Mouse (Mus musculus) lung, postnatal 0 days (tissue): ENCODE results near the gene Btbd1. TPM values are rescaled to one million over a fixed set of nuclear protein-coding genes. Genes with fewer than 3 reads are reported as not detected.
"Not testable (repeated sequence)": the region's sequence is repeated elsewhere in the genome, so short reads cannot be mapped to it uniquely, and the experiment has no call there.

Source experiments
- ATAC-seq: fragments of 200-750 bp; cut with Nextera tagmentation; 2 replicates; pipeline ENCODE4 v1.8.0; 2017; ENCODE audit warnings: moderate library complexity
- DNase-seq: peaks from one replicate; pipeline ENCODE4 v3.0.0-alpha.2; 2016; ENCODE audit warnings: low spot score
- H3K27ac ChIP-seq: fragments of 300-500 bp; sonication (generic); 2 replicates; pipeline ENCODE4 v1.5.1; 2014; ENCODE audit warnings: antibody characterized with exemption, mild to moderate bottlenecking, low read length, mixed read lengths
- H3K27me3 ChIP-seq: fragments of 300-500 bp; sonication (generic); replicated peaks from 2 replicates; pipeline ENCODE4 v1.6.1; 2014; ENCODE audit warnings: low read length, mixed read lengths; ENCODE audit not compliant: insufficient read depth
- H3K36me3 ChIP-seq: fragments of 300-500 bp; sonication (generic); 2 replicates; pipeline ENCODE4 v1.6.1; 2014; ENCODE audit warnings: low read length, mixed read lengths; ENCODE audit not compliant: insufficient read depth
- H3K4me1 ChIP-seq: fragments of 300-500 bp; sonication (generic); 2 replicates; pipeline ENCODE4 v1.6.1; 2014; ENCODE audit warnings: antibody characterized with exemption, low read depth, low read length, mixed read lengths; ENCODE audit not compliant: insufficient read depth
- H3K4me2 ChIP-seq: fragments of 300-500 bp; sonication (generic); replicated peaks from 2 replicates; pipeline ENCODE4 v1.6.1; 2014; ENCODE audit warnings: low read depth, mild to moderate bottlenecking, low read length, moderate library complexity, mixed read lengths
- H3K4me3 ChIP-seq: fragments of 300-500 bp; sonication (generic); 2 replicates; pipeline ENCODE4 v1.5.1; 2014; ENCODE audit warnings: low read depth, low read length
- H3K9ac ChIP-seq: fragments of 300-500 bp; sonication (generic); replicated peaks from 2 replicates; pipeline ENCODE4 v1.6.1; 2014; ENCODE audit warnings: low read depth, mild to moderate bottlenecking
- H3K9me3 ChIP-seq: fragments of 300-500 bp; sonication (generic); 2 replicates; pipeline ENCODE4 v1.6.1; 2016; ENCODE audit warnings: low read length, mixed read lengths
- CTCF ChIP-seq: IDR thresholded peaks from 2 replicates; pipeline ENCODE4 v1.5.1; 2016; ENCODE audit warnings: antibody characterized with exemption, mild to moderate bottlenecking
- EP300 ChIP-seq: IDR thresholded peaks from 2 replicates; pipeline ENCODE4 v1.6.1; 2016; ENCODE audit warnings: antibody characterized with exemption, mild to moderate bottlenecking, control low read depth
- WGBS: fragments of 180-500 bp; shearing (Covaris S2); extraction: QIAGEN DNeasy Blood & Tissue Kit; methylation state at CpG from one replicate; pipeline ENCODE4 v1.1.7; 2014; 5-methylcytosine and 5-hydroxymethylcytosine counted together
- polyA plus RNA-seq: library from polyadenylated mRNA; unstranded; fragments of >200 nt; fragmentation: Nextera tagmentation; extraction: Ambion mirVana; gene quantifications from 2 replicates; pipeline ENCODE4 v1.2.1, GENCODE M21; 2015

The Btbd1 gene
- polyA plus RNA-seq, 1 experiment from 2014 or later: 51.8 TPM

GRCm38 (mm10) chr7:81841439-81841838 is 12.2 kb upstream of the Btbd1 start:
- no peak overlapping the region for H3K4me2 ChIP-seq
- ATAC-seq: no peak
- no peak overlapping the region for H3K4me3 ChIP-seq
- TF ChIP-seq CTCF (no peak), EP300 (no peak)
- DNase-seq: no peak
- no peak overlapping the region for H3K9ac ChIP-seq
- WGBS: 75% methylated on average over 6 of the region's 6 CpGs
- H3K36me3 ChIP-seq: no peaks in the 10 kb centered on the region
- no peak overlapping the region for H3K27ac ChIP-seq
- H3K9me3 ChIP-seq: no peaks in the 10 kb centered on the region
- no peaks in the 10 kb centered on the region for H3K27me3 ChIP-seq
- H3K4me1 ChIP-seq: no peaks in the 10 kb centered on the region

DNA sequence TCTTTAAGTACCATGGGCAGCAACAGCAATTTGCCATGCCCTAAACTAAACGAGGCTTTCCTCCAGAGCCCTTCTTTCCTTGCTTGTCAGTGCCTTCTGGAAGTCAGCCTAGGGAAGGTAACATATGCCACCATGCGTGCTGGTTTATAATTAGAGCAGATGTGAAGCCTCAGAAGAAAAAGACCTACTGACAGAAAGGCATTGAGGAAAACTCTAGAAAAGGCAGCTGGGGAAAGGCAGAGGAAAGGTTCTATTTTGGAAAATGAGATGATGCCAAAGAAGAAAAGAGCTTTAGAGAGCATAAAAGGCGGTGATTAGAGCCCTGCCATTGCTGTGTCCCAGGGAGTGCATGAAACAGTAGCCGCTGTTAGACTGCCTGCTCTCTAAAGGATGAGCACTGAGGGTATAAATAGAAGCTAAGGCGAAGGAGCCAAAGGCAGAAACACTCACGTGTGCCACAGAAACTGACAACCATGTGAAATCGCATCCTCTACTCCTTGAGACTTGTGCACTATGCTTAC is 11.5 kb upstream of the Btbd1 start:
- Histone ChIP-seq H3K27ac (no peak overlapping the region), H3K4me2 (no peak overlapping the region), H3K4me1 (no peaks in the 10 kb centered on the region), H3K9ac (no peak overlapping the region), H3K9me3 (no peaks in the 10 kb centered on the region), H3K36me3 (no peaks in the 10 kb centered on the region), H3K4me3 (no peak overlapping the region), H3K27me3 (no peaks in the 10 kb centered on the region)
- TF ChIP-seq CTCF: no peak
- no peak for TF ChIP-seq EP300
- WGBS: 65% methylated on average over 7 of the region's 7 CpGs
- DNase-seq (no peak), ATAC-seq (no peak)

GRCm38 (mm10) chr7:81839746-81840145 is 10.5 kb upstream of the Btbd1 start:
- WGBS: 53% methylated on average over 6 of the region's 6 CpGs
- Histone ChIP-seq H3K9ac (no peak overlapping the region), H3K4me2 (no peak overlapping the region), H3K27me3 (no peaks in the 10 kb centered on the region), H3K27ac (no peak overlapping the region), H3K36me3 (no peaks in the 10 kb centered on the region), H3K4me3 (no peak overlapping the region), H3K4me1 (no peaks in the 10 kb centered on the region), H3K9me3 (no peaks in the 10 kb centered on the region)
- no peak for DNase-seq
- TF ChIP-seq EP300 (no peak), CTCF (no peak)
- no peak for ATAC-seq

DNA sequence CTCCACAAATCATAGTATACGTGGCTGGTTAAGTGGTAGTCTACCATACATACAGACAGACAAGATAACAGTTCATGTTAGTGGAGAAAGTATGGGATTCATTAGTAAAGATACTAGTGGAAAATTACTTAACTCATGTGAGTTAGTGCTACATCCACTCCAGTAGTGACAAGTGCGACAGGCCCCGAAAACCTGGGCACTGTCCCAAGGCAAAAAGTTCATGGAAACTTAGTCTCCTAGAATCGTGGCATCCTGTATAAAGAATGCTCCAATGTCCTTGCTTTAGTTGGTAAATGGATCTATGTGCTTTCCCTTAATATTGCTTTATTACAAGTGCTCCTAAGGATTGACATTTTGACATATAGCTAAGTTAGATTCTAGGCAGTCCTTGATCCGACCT is 8.5 kb upstream of the Btbd1 start:
- not testable (repeated sequence) for H3K4me3 ChIP-seq, H3K27me3 ChIP-seq, H3K9ac ChIP-seq, H3K27ac ChIP-seq, DNase-seq, H3K36me3 ChIP-seq, H3K4me1 ChIP-seq, ATAC-seq, H3K9me3 ChIP-seq, H3K4me2 ChIP-seq
- 82% methylated on average over 5 of the region's 5 CpGs for WGBS

- H3K27ac ChIP-seq: no peak overlapping the region
- no peak for ATAC-seq
Measured at GRCm38 (mm10) chr7:81835430-81835829, 6.2 kb upstream of the Btbd1 start.

DNA sequence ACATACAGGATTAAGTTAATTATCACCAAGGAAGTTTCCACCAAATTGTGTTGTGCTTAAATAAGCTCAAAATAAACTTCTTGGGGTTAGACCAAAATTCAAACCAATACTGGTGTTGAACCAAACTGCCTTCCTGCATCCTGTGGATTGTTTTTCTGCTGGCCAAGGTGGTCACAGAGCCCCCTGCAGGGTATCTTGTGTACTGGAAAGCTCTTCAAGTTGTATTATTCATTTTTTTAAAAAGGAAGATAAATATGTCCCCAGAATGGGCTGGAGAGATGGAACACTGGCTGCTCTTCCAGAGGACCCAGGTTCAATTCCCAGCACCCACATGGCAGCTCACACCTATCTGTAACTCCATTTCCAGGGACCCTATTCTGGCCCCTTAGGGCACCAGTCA is 5.6 kb upstream of the Btbd1 start:
- no peaks in the 10 kb centered on the region for H3K36me3 ChIP-seq
- no peaks in the 10 kb centered on the region for H3K9me3 ChIP-seq
- H3K4me3 ChIP-seq: no peak overlapping the region
- H3K9ac ChIP-seq: no peak overlapping the region
- TF ChIP-seq EP300 (no peak), CTCF (peak; percentile 21; the same call in 1 of the 2 replicates)
- DNase-seq (no peak), ATAC-seq (no peak)
- H3K27me3 ChIP-seq: no peaks in the 10 kb centered on the region
- no peaks in the 10 kb centered on the region for H3K4me1 ChIP-seq
- H3K27ac ChIP-seq: no peak overlapping the region
- H3K4me2 ChIP-seq: no peak overlapping the region

More at GRCm38 (mm10) chr7:81835430-81835829, 6.2 kb upstream of the Btbd1 start:
- TF ChIP-seq EP300 (no peak), CTCF (no peak)
- Histone ChIP-seq H3K4me3 (no peak overlapping the region), H3K36me3 (no peaks in the 10 kb centered on the region), H3K9ac (no peak overlapping the region), H3K4me1 (no peaks in the 10 kb centered on the region), H3K9me3 (no peaks in the 10 kb centered on the region), H3K4me2 (no peak overlapping the region), H3K27me3 (no peaks in the 10 kb centered on the region)
- WGBS: 79% methylated on average over 5 of the region's 5 CpGs
- no peak for DNase-seq

GRCm38 (mm10) chr7:81828681-81829378 is 401 bp downstream of the Btbd1 start:
- Histone ChIP-seq H3K36me3 (no peaks in the 10 kb centered on the region), H3K9ac (peak overlapping the region; percentile 63), H3K27me3 (no peaks in the 10 kb centered on the region), H3K4me2 (peak overlapping the region; percentile 70), H3K4me3 (peak overlapping the region; percentile 77), H3K4me1 (peaks cover 14% of the 10 kb centered on the region; the same call in 1 of the 2 replicates), H3K27ac (peak overlapping the region; percentile 94), H3K9me3 (no peaks in the 10 kb centered on the region)
- no peak for TF ChIP-seq CTCF
- TF ChIP-seq EP300: no peak
- under 1% methylated on average over 59 of the region's 91 CpGs for WGBS
- DNase-seq (peak; percentile 58), ATAC-seq (peak; percentile 71)
